Mouse (Mus musculus) 3134 (cell line): ENCODE data around the gene Nt5dc3.

ENCODE experiments used
- DNase-seq: peaks from one replicate; pipeline ENCODE4 v3.0.0-alpha.2; 2011; ENCODE audit warnings: low spot score; ENCODE audit not compliant: insufficient read length; ENCODE audit errors: extremely low read depth

Nt5dc3 gene

GRCm38 (mm10) chr10:86810612-86811011 lies 31.8 kb downstream of the Nt5dc3 start:
- DNase-seq = no peak

GRCm38 (mm10) chr10:86814292-86815131 lies 35.7 kb downstream of the Nt5dc3 start:
- no peak for DNase-seq

- DNase-seq = no peak
Measured at GRCm38 (mm10) chr10:86815133-86815532, 36.3 kb downstream of the Nt5dc3 start.

GRCm38 (mm10) chr10:86819649-86820165 lies 40.9 kb downstream of the Nt5dc3 start:
- no peak for DNase-seq

- DNase-seq = no peak
Measured at GRCm38 (mm10) chr10:86821014-86821413, 42.2 kb downstream of the Nt5dc3 start.

- DNase-seq = no peak
Measured at GRCm38 (mm10) chr10:86824093-86824492, 45.3 kb downstream of the Nt5dc3 start.

- no peak for DNase-seq
Measured at GRCm38 (mm10) chr10:86824871-86825270, 46.1 kb downstream of the Nt5dc3 start.

GRCm38 (mm10) chr10:86825871-86826522 lies 47.2 kb downstream of the Nt5dc3 start:
- DNase-seq = no peak

GRCm38 (mm10) chr10:86826929-86827328 lies 48.1 kb downstream of the Nt5dc3 start:
- no peak for DNase-seq

- no peak for DNase-seq
Measured at GRCm38 (mm10) chr10:86828221-86829135, 49.7 kb downstream of the Nt5dc3 start.

- no peak for DNase-seq
Measured at GRCm38 (mm10) chr10:86829515-86829914, 50.7 kb downstream of the Nt5dc3 start.

GRCm38 (mm10) chr10:86836784-86837183 lies 58.0 kb downstream of the Nt5dc3 start:
- DNase-seq = no peak

- no peak for DNase-seq
Measured at GRCm38 (mm10) chr10:86838827-86839226, 60.0 kb downstream of the Nt5dc3 start.

GRCm38 (mm10) chr10:86842659-86843058 lies 63.9 kb downstream of the Nt5dc3 start:
- no peak for DNase-seq

GRCm38 (mm10) chr10:86846926-86847467 lies 68.2 kb downstream of the Nt5dc3 start:
- no peak for DNase-seq

GRCm38 (mm10) chr10:86849087-86849486 lies 70.3 kb downstream of the Nt5dc3 start:
- DNase-seq = no peak

- no peak for DNase-seq
Measured at GRCm38 (mm10) chr10:86849508-86849907, 70.7 kb downstream of the Nt5dc3 start.

- DNase-seq = no peak
Measured at GRCm38 (mm10) chr10:86852160-86852559, 73.4 kb downstream of the Nt5dc3 start.

GRCm38 (mm10) chr10:86853433-86853832 lies 74.6 kb downstream of the Nt5dc3 start:
- DNase-seq = no peak

- DNase-seq = no peak
Measured at GRCm38 (mm10) chr10:86860396-86860795, 81.6 kb downstream of the Nt5dc3 start.
